Mouse (Mus musculus) embryonic facial prominence, embryonic 13.5 days (tissue): ENCODE measurements around the gene Cd300ld. TPM values are rescaled to one million over a fixed set of nuclear protein-coding genes. Genes with fewer than 3 reads are reported as not detected.
"Not testable (repeated sequence)": the region's sequence is repeated elsewhere in the genome, so short reads cannot be mapped to it uniquely, and the experiment has no call there.

Source experiments
- ATAC-seq: fragments of 200-750 bp; cut with Nextera tagmentation; 2 replicates; pipeline ENCODE4 v1.8.0; 2017; ENCODE audit warnings: low read depth; ENCODE audit not compliant: insufficient number of reproducible peaks, insufficient read depth, low FRiP score, low TSS enrichment
- H3K27ac ChIP-seq: fragments of 300-500 bp; sonication (generic); 2 replicates; pipeline ENCODE4 v1.5.1; 2015; ENCODE audit warnings: moderate library complexity, mild to moderate bottlenecking, inconsistent platforms
- H3K27me3 ChIP-seq: fragments of 300-500 bp; sonication (generic); 2 replicates; pipeline ENCODE4 v1.6.1; 2015; ENCODE audit warnings: mild to moderate bottlenecking, inconsistent platforms
- H3K36me3 ChIP-seq: fragments of 300-500 bp; sonication (generic); 2 replicates; pipeline ENCODE4 v1.6.1; 2015; ENCODE audit warnings: mild to moderate bottlenecking, inconsistent platforms
- H3K4me1 ChIP-seq: fragments of 300-500 bp; sonication (generic); 2 replicates; pipeline ENCODE4 v1.6.1; 2015; ENCODE audit warnings: inconsistent platforms
- H3K4me2 ChIP-seq: fragments of 300-500 bp; sonication (generic); 2 replicates; pipeline ENCODE4 v1.6.1; 2015; ENCODE audit warnings: moderate library complexity, mild to moderate bottlenecking, inconsistent platforms
- H3K4me3 ChIP-seq: fragments of 300-500 bp; sonication (generic); 2 replicates; pipeline ENCODE4 v1.5.1; 2015; ENCODE audit warnings: mild to moderate bottlenecking, inconsistent platforms
- H3K9ac ChIP-seq: fragments of 300-500 bp; sonication (generic); 2 replicates; pipeline ENCODE4 v1.6.1; 2015; ENCODE audit warnings: mild to moderate bottlenecking, inconsistent platforms
- H3K9me3 ChIP-seq: fragments of 300-500 bp; sonication (generic); 2 replicates; pipeline ENCODE4 v1.6.1; 2016; ENCODE audit warnings: inconsistent platforms
- WGBS: fragments of 180-500 bp; shearing (Covaris S2); methylation state at CpG from one replicate; pipeline ENCODE4 v1.1.7; 2015; ENCODE audit warnings: mixed read lengths; 5-methylcytosine and 5-hydroxymethylcytosine counted together
- polyA plus RNA-seq: library from polyadenylated mRNA; unstranded; fragments of >200 nt; fragmentation: Nextera tagmentation; extraction: Ambion mirVana; gene quantifications from 2 replicates; pipeline ENCODE4 v1.2.1, GENCODE M21; 2015

The Cd300ld gene
- 0.07 TPM in 1 of 2 replicates, not detected in the other for polyA plus RNA-seq

DNA sequence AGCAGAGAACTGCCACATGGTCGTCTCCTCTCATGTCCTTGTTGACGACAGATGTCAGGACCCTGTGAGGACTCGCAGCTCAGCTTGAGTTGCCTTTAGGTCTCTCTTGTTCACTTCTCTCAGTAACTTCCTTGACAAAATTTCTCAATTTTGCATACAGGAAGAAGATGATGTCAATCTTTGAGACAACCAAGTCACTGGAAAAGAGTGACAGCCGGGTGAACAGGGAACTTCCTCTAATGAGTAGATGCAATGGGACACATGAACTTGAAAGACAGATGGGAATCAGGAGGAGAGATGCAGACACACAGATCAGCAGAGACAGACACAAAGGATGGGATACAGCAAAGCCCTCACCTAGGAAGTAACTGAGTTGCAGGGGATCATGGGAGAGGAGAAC is at the start of gene Cd300ld:
Gene Cd300ld (minus strand): TSS at position 130 of the 400 bp plus-strand sequence.
- ATAC-seq = no peak
- Histone ChIP-seq H3K4me2 (no peak within 1 kb of the TSS), H3K4me3 (no peak within 1 kb of the TSS), H3K9me3 (no peaks in the 10 kb centered on the region), H3K27me3 (no peaks in the 10 kb centered on the region), H3K36me3 (no peaks in the 10 kb centered on the region), H3K27ac (no peak within 1 kb of the TSS), H3K9ac (no peak within 1 kb of the TSS), H3K4me1 (no peaks in the 10 kb centered on the region)
- 78% methylated on average over 4 of the region's 4 CpGs for WGBS

DNA sequence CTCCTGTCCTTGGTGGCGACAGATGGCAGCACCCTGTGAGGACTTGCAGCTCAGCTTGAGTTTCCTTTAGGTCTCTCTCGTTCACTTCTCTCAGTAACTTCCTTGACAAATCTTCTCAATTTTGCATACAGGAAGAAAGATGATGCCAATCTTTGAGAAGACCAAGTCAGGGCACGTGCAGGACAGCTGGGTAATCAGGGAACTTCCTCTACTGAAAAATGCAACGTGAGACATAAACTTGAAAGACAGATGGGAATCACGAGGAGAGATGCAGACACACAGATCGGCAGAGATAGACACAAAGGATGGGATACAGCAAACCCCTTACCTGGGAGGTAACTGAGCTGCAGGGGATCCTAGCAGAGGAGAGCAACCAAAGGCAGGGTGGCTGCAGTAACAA is 47.9 kb upstream of the Cd300ld start, which contains the start of gene Cd300ld5:
Gene Cd300ld5 (minus strand): TSS at position 101 of the 400 bp plus-strand sequence.
- not testable (repeated sequence) for H3K36me3 ChIP-seq, H3K4me1 ChIP-seq, H3K9ac ChIP-seq, ATAC-seq, H3K4me2 ChIP-seq, H3K27ac ChIP-seq, H3K27me3 ChIP-seq, H3K4me3 ChIP-seq, H3K9me3 ChIP-seq
- WGBS = no CpG with 5 or more reads among the region's 6 CpGs

DNA sequence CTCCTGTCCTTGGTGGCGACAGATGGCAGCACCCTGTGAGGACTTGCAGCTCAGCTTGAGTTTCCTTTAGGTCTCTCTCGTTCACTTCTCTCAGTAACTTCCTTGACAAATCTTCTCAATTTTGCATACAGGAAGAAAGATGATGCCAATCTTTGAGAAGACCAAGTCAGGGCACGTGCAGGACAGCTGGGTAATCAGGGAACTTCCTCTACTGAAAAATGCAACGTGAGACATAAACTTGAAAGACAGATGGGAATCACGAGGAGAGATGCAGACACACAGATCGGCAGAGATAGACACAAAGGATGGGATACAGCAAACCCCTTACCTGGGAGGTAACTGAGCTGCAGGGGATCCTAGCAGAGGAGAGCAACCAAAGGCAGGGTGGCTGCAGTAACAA is 37.2 kb upstream of the Cd300ld start, which contains the start of gene Cd300ld4:
Gene Cd300ld4 (minus strand): TSS at position 101 of the 400 bp plus-strand sequence.
- no CpG with 5 or more reads among the region's 6 CpGs for WGBS
- not testable (repeated sequence) for H3K36me3 ChIP-seq, H3K4me3 ChIP-seq, H3K27me3 ChIP-seq, H3K9ac ChIP-seq, H3K4me1 ChIP-seq, H3K27ac ChIP-seq, H3K4me2 ChIP-seq, ATAC-seq, H3K9me3 ChIP-seq

DNA sequence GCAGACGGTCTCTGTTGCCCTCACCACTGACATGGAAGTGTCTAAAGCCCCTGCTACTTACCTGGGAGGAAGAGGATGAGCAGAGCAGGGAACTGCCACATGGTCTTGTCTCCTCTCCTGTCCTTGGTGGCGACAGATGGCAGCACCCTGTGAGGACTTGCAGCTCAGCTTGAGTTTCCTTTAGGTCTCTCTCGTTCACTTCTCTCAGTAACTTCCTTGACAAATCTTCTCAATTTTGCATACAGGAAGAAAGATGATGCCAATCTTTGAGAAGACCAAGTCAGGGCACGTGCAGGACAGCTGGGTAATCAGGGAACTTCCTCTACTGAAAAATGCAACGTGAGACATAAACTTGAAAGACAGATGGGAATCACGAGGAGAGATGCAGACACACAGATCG is 26.4 kb upstream of the Cd300ld start, which contains the start of gene Cd300ld2:
Gene Cd300ld2 (minus strand): TSS at position 101 of the 400 bp plus-strand sequence.
- WGBS = no CpG with 5 or more reads among the region's 7 CpGs
- not testable (repeated sequence) for H3K4me3 ChIP-seq, H3K9ac ChIP-seq, H3K4me2 ChIP-seq, H3K27ac ChIP-seq, ATAC-seq, H3K9me3 ChIP-seq, H3K4me1 ChIP-seq, H3K36me3 ChIP-seq, H3K27me3 ChIP-seq

DNA sequence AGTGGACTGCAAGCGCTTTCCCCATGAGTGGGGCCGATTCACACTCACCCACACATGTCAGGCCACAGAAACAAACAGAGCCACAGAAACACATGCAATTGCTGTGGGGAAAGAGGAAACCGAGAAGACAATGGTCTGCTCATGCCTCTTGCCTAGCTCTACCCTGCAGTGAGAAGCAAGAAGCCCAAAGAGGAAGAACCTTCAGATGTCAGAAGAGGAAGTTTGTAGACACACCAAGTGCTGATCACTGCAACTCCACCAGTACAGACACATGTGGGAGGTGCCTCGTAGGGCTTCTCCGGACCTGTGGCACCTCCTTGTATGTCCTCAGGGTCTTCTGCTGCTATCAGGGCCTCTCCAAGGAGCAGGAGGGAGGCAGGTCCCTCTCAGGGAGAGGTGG is 14.3 kb upstream of the Cd300ld start:
- no peaks in the 10 kb centered on the region for H3K9me3 ChIP-seq
- WGBS = 82% methylated on average over 5 of the region's 5 CpGs
- H3K36me3 ChIP-seq = no peaks in the 10 kb centered on the region
- no peak for ATAC-seq
- H3K27ac ChIP-seq = no peak overlapping the region
- no peaks in the 10 kb centered on the region for H3K27me3 ChIP-seq
- no peak overlapping the region for H3K9ac ChIP-seq
- no peak overlapping the region for H3K4me2 ChIP-seq
- no peak overlapping the region for H3K4me3 ChIP-seq
- no peaks in the 10 kb centered on the region for H3K4me1 ChIP-seq

DNA sequence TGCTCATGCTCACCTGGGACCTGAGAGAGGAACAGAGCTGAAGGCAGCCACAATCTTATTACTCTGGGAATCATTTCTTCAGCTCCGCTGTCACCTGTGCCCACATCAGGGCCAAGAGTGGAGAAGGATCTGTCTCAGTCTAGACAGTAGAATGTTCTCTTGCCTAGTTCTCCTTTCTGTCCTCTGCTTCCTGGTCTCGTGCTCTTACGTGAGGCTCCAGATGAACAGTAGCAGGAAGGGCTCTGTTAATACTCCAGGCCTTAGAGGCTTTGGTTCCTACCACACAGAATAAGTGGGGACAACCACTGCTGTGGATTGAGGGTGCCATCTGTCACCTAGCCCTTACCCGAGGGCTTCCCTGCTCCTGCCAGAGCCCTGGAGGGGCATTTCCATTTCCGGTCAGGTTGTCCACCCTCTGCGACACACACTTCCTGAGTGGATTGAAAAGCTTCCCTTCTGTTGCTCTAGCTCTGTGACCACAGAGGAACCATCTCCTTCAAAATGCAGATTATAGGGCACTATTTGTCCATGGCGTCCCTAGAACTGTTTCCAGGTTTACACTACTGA is 11.8 kb upstream of the Cd300ld start, which contains the start of gene Cd300c2:
Gene Cd300c2 (minus strand): TSS at position 407 of the 567 bp plus-strand sequence.
- no peaks in the 10 kb centered on the region for H3K9me3 ChIP-seq
- no peak for ATAC-seq
- H3K27me3 ChIP-seq = no peaks in the 10 kb centered on the region
- no peaks in the 10 kb centered on the region for H3K36me3 ChIP-seq
- no peak within 1 kb of the TSS for H3K9ac ChIP-seq
- WGBS = 85% methylated on average over 7 of the region's 7 CpGs
- H3K4me1 ChIP-seq = no peaks in the 10 kb centered on the region
- H3K27ac ChIP-seq = no peak within 1 kb of the TSS
- no peak within 1 kb of the TSS for H3K4me3 ChIP-seq
- H3K4me2 ChIP-seq = no peak within 1 kb of the TSS

DNA sequence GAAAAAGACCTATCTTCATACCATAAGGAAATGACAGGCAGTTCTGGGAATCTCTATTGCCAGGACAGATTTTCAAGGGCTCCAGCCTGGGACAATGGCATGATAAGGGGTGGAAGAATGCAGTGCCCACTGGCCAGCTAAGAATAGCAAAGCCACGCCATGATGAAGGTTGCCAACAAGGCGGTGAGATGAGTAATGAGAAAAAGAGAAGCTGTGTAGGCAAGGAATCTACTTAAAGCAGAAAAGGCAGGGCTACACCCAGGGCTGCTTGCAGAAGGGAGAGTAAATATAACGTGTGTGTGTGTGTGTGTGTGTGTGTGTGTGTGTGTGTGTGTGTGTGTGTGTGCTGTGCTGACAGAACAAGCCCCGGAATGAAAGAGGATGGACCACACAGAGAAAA is 7.9 kb downstream of the Cd300ld start:
- Histone ChIP-seq H3K4me1 (no peaks in the 10 kb centered on the region), H3K27me3 (no peaks in the 10 kb centered on the region), H3K36me3 (no peaks in the 10 kb centered on the region), H3K9me3 (peaks cover 24% of the 10 kb centered on the region), H3K4me2 (no peak overlapping the region), H3K4me3 (no peak overlapping the region), H3K9ac (no peak overlapping the region), H3K27ac (no peak overlapping the region)
- WGBS = 75% methylated on average over 4 of the region's 4 CpGs
- no peak for ATAC-seq

DNA sequence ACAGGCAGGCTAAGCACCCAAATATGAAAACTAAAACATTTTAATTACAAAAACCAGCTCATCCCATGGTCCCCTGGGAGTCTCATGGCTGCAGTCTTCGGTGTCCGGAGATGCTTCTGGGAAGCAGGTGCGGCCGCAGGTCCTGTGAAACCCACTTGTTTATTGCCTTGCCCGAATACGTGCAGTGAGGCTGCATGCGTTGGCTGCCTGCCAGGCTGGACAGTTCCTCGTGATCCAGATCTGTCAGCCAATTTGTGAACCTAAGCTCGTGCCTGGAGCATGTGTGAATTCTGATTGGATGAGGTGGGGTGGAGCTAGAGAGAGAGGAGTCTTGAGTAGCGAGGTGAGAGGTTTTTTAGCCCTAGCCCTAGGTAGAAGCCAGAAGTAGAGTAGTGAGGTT is 17.0 kb downstream of the Cd300ld start:
- Histone ChIP-seq H3K9ac (no peak overlapping the region), H3K4me1 (no peaks in the 10 kb centered on the region), H3K4me3 (no peak overlapping the region), H3K36me3 (no peaks in the 10 kb centered on the region), H3K27me3 (no peaks in the 10 kb centered on the region), H3K4me2 (no peak overlapping the region), H3K27ac (no peak overlapping the region), H3K9me3 (peaks cover 14% of the 10 kb centered on the region)
- WGBS = 80% methylated on average over 10 of the region's 10 CpGs
- no peak for ATAC-seq

DNA sequence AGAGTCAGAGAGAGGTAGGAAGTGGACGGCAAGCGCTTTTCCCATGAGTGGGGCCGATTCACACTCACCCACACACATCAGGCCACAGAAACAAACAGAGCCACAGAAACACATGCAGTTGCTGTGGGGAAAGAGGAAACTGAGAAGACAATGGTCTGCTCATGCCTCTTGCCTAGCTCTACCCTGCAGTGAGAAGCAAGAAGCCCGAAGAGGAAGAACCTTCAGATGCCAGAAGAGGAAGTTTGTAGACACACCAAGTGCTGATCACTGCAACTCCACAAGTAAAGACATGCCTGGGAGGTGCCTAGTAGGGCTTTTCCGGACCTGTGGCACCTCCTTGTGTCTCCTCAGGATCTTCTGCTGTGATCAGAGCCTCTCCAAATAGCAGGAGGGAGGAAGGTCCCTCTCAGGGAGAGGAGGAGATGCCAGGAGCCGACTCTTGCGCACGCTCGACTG is 20.9 kb downstream of the Cd300ld start, which contains the start of gene Cd300c:
Gene Cd300c (minus strand): TSS at position 406 of the 456 bp plus-strand sequence.
- Histone ChIP-seq H3K4me1 (no peaks in the 10 kb centered on the region), H3K36me3 (no peaks in the 10 kb centered on the region), H3K9ac (no peak within 1 kb of the TSS), H3K27me3 (no peaks in the 10 kb centered on the region), H3K4me3 (no peak within 1 kb of the TSS), H3K27ac (no peak within 1 kb of the TSS), H3K9me3 (peaks cover 4% of the 10 kb centered on the region), H3K4me2 (no peak within 1 kb of the TSS)
- WGBS = 78% methylated on average over 9 of the region's 9 CpGs
- ATAC-seq = no peak

DNA sequence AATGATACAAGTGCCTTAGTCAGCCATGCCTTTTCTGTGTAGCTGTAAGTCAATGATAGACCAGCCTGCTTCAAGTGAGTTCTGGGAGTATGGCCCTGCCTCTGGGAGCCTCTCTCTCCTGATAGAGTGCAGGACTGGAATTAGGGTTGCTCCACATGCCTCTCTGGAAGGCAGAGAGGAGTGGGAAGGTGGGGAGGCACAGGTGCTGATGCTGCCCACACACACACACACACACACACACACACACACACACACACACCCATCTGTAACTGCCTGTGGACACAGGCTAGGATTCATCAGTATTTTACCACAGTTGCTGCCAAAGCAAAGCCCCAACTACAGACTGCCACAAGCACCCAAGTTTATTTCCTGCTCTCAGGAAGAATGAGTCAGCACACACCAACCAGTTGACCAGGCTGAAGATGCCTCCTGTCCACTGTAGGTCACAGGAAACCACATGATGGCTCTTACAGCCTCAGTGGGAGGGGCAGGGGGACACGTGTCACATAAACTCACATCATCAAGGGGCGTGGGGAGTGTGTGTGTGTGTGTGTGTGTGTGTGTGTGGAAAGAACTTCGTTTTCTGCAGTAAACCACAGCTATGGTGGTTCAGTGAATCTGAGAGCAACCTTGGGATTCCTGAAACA is 24.4 kb downstream of the Cd300ld start:
- Histone ChIP-seq H3K27ac (no peak overlapping the region), H3K9me3 (no peaks in the 10 kb centered on the region), H3K4me2 (no peak overlapping the region), H3K9ac (no peak overlapping the region), H3K27me3 (no peaks in the 10 kb centered on the region), H3K4me3 (no peak overlapping the region), H3K4me1 (no peaks in the 10 kb centered on the region), H3K36me3 (no peaks in the 10 kb centered on the region)
- ATAC-seq = no peak
- WGBS = 53% methylated on average over 3 of the region's 3 CpGs

DNA sequence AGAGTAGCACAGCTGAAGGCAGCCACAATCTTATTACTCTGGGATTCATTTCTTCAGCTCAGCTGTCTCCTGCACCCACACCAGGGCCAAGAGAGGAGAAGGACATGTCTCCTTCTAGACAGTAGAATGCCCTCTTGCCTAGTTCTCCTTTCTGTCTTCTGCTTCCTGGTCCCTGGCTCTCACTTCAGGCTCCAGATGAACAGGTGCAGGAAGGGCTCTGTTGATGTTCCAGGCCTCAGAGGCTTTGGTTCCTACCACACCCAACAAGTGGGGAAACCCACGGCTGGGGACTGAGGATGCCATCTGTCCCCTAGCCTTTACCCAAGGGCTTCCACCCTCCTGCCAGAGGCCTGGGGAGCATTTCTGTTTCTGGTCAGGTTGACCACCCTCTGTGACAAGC is 29.4 kb downstream of the Cd300ld start:
- no peak overlapping the region for H3K9ac ChIP-seq
- no peaks in the 10 kb centered on the region for H3K4me1 ChIP-seq
- H3K36me3 ChIP-seq = no peaks in the 10 kb centered on the region
- H3K27me3 ChIP-seq = no peaks in the 10 kb centered on the region
- H3K27ac ChIP-seq = no peak overlapping the region
- no peak overlapping the region for H3K4me2 ChIP-seq
- 64% methylated on average over 1 of the region's 1 CpGs for WGBS
- no peaks in the 10 kb centered on the region for H3K9me3 ChIP-seq
- H3K4me3 ChIP-seq = no peak overlapping the region
- no peak for ATAC-seq

DNA sequence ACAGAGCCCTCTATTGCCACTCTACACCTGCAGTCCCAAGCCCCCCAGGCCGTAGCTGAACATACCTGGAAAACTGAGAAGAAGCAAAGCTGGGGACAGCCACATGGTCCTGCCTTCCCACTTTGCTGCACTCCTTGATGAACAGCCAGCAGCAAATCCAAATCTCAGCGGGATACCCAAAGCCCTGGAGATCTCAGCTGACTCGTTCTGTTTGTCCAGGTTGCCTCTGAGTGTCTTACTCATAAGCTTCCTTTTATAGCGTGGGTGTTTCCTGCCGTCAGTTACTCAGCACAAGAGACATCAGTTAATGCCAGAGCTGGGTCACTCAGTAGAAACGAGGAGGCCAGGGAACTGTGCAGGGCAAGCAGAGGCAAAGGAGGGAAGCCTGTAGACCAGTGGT is 55.6 kb downstream of the Cd300ld start, which contains the start of gene Cd300lb:
Gene Cd300lb (minus strand): TSS at position 243 of the 400 bp plus-strand sequence.
- WGBS = 63% methylated on average over 6 of the region's 6 CpGs
- H3K27ac ChIP-seq = no peak within 1 kb of the TSS

More for the DNA sequence above, 55.6 kb downstream of the Cd300ld start, which contains the start of gene Cd300lb:
- H3K36me3 ChIP-seq = no peaks in the 10 kb centered on the region
- no peak within 1 kb of the TSS for H3K4me3 ChIP-seq
- H3K4me1 ChIP-seq = no peaks in the 10 kb centered on the region
- no peak for ATAC-seq
- H3K4me2 ChIP-seq = no peak within 1 kb of the TSS
- H3K9ac ChIP-seq = no peak within 1 kb of the TSS
- H3K27me3 ChIP-seq = no peaks in the 10 kb centered on the region
- no peaks in the 10 kb centered on the region for H3K9me3 ChIP-seq
